Mouse (Mus musculus): ENCODE data around the gene Eln. TPM values are rescaled to one million over a fixed set of nuclear protein-coding genes. Genes with fewer than 3 reads are reported as not detected.

Gene Eln
- polyA plus RNA-seq, 1 experiment from 2014 or later = 72.4 TPM

- no peak overlapping the region for H3K4me3 ChIP-seq (ENCODE audit: low read depth, low read length)
- H3K27me3 ChIP-seq (replicated peaks; ENCODE audit: control insufficient read depth, insufficient read depth, low read length) = no peaks in the 10 kb centered on the region
- no peak overlapping the region for H3K9ac ChIP-seq (ENCODE audit: low read depth, low read length)
- no peak for TF ChIP-seq CTCF (IDR thresholded peaks at IDR 0.05; ENCODE audit: low read depth)
- H3K27ac ChIP-seq (ENCODE audit: low read depth, low read length) = no peak overlapping the region
- H3K9me3 ChIP-seq (ENCODE audit: control insufficient read depth) = no peaks in the 10 kb centered on the region
- no peaks in the 10 kb centered on the region for H3K4me1 ChIP-seq (replicated peaks; ENCODE audit: control insufficient read depth, insufficient read depth, low read length)
- no peaks in the 10 kb centered on the region for H3K36me3 ChIP-seq (ENCODE audit: control insufficient read depth, insufficient read depth)
- H3K4me2 ChIP-seq (replicated peaks; ENCODE audit: low read depth) = no peak overlapping the region
- 92% methylated on average over 6 of the region's 6 CpGs for WGBS
- ATAC-seq = no peak
Measured at GRCm38 (mm10) chr5:134686541-134686940, 60.6 kb downstream of the Eln start.

- Histone ChIP-seq H3K27me3 (replicated peaks; ENCODE audit: control insufficient read depth, insufficient read depth, low read length) (no peaks in the 10 kb centered on the region), H3K27ac (ENCODE audit: low read depth, low read length) (no peak overlapping the region), H3K9me3 (ENCODE audit: control insufficient read depth) (no peaks in the 10 kb centered on the region), H3K4me3 (ENCODE audit: low read depth, low read length) (no peak overlapping the region), H3K9ac (ENCODE audit: low read depth, low read length) (no peak overlapping the region), H3K4me1 (replicated peaks; ENCODE audit: control insufficient read depth, insufficient read depth, low read length) (peaks cover 3% of the 10 kb centered on the region; the same call in 1 of the 2 replicates), H3K4me2 (replicated peaks; ENCODE audit: low read depth) (no peak overlapping the region), H3K36me3 (ENCODE audit: control insufficient read depth, insufficient read depth) (no peaks in the 10 kb centered on the region)
- TF ChIP-seq CTCF (IDR thresholded peaks at IDR 0.05; ENCODE audit: low read depth) = no peak
- WGBS = 86% methylated on average over 2 of the region's 2 CpGs
- ATAC-seq = no peak
Measured at GRCm38 (mm10) chr5:134684398-134684797, 62.7 kb downstream of the Eln start.

- peaks cover 3% of the 10 kb centered on the region; the same call in 1 of the 2 replicates for H3K4me1 ChIP-seq (replicated peaks; ENCODE audit: control insufficient read depth, insufficient read depth, low read length)
- no peak for TF ChIP-seq CTCF (IDR thresholded peaks at IDR 0.05; ENCODE audit: low read depth)
- H3K4me3 ChIP-seq (ENCODE audit: low read depth, low read length) = no peak overlapping the region
- 50% methylated on average over 2 of the region's 2 CpGs for whole genome bisulfite sequencing
- H3K4me2 ChIP-seq (replicated peaks; ENCODE audit: low read depth) = no peak overlapping the region
- no peak for ATAC-seq
- no peaks in the 10 kb centered on the region for H3K9me3 ChIP-seq (ENCODE audit: control insufficient read depth)
- H3K27me3 ChIP-seq (replicated peaks; ENCODE audit: control insufficient read depth, insufficient read depth, low read length) = no peaks in the 10 kb centered on the region
- no peak overlapping the region for H3K9ac ChIP-seq (ENCODE audit: low read depth, low read length)
- no peak overlapping the region for H3K27ac ChIP-seq (ENCODE audit: low read depth, low read length)
- H3K36me3 ChIP-seq (ENCODE audit: control insufficient read depth, insufficient read depth) = no peaks in the 10 kb centered on the region
Measured at GRCm38 (mm10) chr5:134683813-134684212, 63.3 kb downstream of the Eln start.

DNA sequence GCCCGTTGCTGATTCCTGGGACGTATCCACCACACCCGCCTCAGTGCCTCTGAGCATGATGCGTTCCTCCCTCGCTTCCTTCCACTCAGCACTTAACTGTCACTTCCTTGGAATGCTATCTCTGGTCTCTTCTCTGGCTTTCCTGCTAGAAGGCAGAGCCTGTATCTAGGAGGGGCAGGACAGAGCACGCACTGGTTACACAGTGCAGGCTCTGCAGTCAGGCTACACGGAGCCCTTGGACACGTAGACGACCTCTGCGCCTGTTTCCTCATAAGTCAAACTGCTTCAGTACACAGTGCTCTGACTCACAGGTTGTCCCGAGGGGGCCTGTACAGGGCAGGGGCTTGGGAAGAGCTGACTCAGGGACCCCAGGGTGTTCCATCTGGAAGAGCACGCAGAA, 66.9 kb downstream of the Eln start:
- peaks cover 8% of the 10 kb centered on the region; the same call in 1 of the 2 replicates for H3K4me1 ChIP-seq (replicated peaks; ENCODE audit: control insufficient read depth, insufficient read depth, low read length)
- WGBS = 36% methylated on average over 12 of the region's 12 CpGs
- peak overlapping the region; percentile 41; the same call in 1 of the 2 replicates for H3K27ac ChIP-seq (ENCODE audit: low read depth, low read length)
- H3K27me3 ChIP-seq (replicated peaks; ENCODE audit: control insufficient read depth, insufficient read depth, low read length) = no peaks in the 10 kb centered on the region
- H3K9me3 ChIP-seq (ENCODE audit: control insufficient read depth) = no peaks in the 10 kb centered on the region
- ATAC-seq = peak; percentile 74
- H3K4me2 ChIP-seq (replicated peaks; ENCODE audit: low read depth) = 0 out of 2 replicates have a peak overlapping the region, but pooled peaks have one; percentile 13
- H3K4me3 ChIP-seq (ENCODE audit: low read depth, low read length) = no peak overlapping the region
- 0 out of 2 replicates have a peak overlapping the region, but pooled peaks have one; percentile 17 for H3K9ac ChIP-seq (ENCODE audit: low read depth, low read length)
- TF ChIP-seq CTCF (IDR thresholded peaks at IDR 0.05; ENCODE audit: low read depth) = no peak
- no peaks in the 10 kb centered on the region for H3K36me3 ChIP-seq (ENCODE audit: control insufficient read depth, insufficient read depth)

GRCm38 (mm10) chr5:134678827-134679546, 68.1 kb downstream of the Eln start:
- no peak overlapping the region for H3K9ac ChIP-seq (ENCODE audit: low read depth, low read length)
- ATAC-seq = no peak
- H3K4me2 ChIP-seq (replicated peaks; ENCODE audit: low read depth) = no peak overlapping the region
- no peak overlapping the region for H3K4me3 ChIP-seq (ENCODE audit: low read depth, low read length)
- H3K4me1 ChIP-seq (replicated peaks; ENCODE audit: control insufficient read depth, insufficient read depth, low read length) = peaks cover 8% of the 10 kb centered on the region; the same call in 1 of the 2 replicates
- H3K27ac ChIP-seq (ENCODE audit: low read depth, low read length) = no peak overlapping the region
- no peaks in the 10 kb centered on the region for H3K27me3 ChIP-seq (replicated peaks; ENCODE audit: control insufficient read depth, insufficient read depth, low read length)
- TF ChIP-seq CTCF (IDR thresholded peaks at IDR 0.05; ENCODE audit: low read depth) = no peak
- WGBS = 47% methylated on average over 8 of the region's 8 CpGs
- no peaks in the 10 kb centered on the region for H3K9me3 ChIP-seq (ENCODE audit: control insufficient read depth)
- H3K36me3 ChIP-seq (ENCODE audit: control insufficient read depth, insufficient read depth) = no peaks in the 10 kb centered on the region

DNA sequence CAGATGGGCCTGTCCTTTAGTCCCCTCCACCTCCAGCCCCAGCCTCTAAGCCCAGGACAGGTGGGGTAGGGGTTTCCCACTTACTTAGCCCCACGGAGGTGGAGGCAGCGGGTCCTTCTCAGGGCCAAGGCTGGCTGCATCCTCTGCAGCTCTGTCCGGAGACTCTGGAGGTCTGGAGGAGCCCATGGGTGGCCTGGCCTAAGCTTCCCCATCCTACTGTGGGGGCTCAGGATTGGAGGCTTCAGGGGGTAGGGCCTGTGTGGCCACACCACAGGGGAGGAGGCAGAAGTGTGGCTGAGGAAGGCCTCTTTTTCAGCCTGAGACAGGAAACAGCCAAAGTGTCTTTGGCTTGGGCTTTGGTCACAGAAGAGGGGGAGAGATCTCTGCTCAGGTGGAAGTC, 69.1 kb downstream of the Eln start:
- WGBS = 76% methylated on average over 3 of the region's 3 CpGs
- ATAC-seq = no peak
- H3K4me2 ChIP-seq (replicated peaks; ENCODE audit: low read depth) = peak overlapping the region; percentile 27; the same call in 1 of the 2 replicates
- no peaks in the 10 kb centered on the region; the same call in 1 of the 2 replicates for H3K36me3 ChIP-seq (ENCODE audit: control insufficient read depth, insufficient read depth)
- H3K27ac ChIP-seq (ENCODE audit: low read depth, low read length) = no peak overlapping the region
- TF ChIP-seq CTCF (IDR thresholded peaks at IDR 0.05; ENCODE audit: low read depth) = no peak
- H3K9ac ChIP-seq (ENCODE audit: low read depth, low read length) = no peak overlapping the region
- peaks cover 8% of the 10 kb centered on the region; the same call in 1 of the 2 replicates for H3K4me1 ChIP-seq (replicated peaks; ENCODE audit: control insufficient read depth, insufficient read depth, low read length)
- no peak overlapping the region for H3K4me3 ChIP-seq (ENCODE audit: low read depth, low read length)
- H3K27me3 ChIP-seq (replicated peaks; ENCODE audit: control insufficient read depth, insufficient read depth, low read length) = no peaks in the 10 kb centered on the region
- H3K9me3 ChIP-seq (ENCODE audit: control insufficient read depth) = no peaks in the 10 kb centered on the region

Data from intestine, postnatal 0 days (tissue).